Comparison of ENCODE assay signal across 8 mouse cellular contexts in the genomic region with DNA sequence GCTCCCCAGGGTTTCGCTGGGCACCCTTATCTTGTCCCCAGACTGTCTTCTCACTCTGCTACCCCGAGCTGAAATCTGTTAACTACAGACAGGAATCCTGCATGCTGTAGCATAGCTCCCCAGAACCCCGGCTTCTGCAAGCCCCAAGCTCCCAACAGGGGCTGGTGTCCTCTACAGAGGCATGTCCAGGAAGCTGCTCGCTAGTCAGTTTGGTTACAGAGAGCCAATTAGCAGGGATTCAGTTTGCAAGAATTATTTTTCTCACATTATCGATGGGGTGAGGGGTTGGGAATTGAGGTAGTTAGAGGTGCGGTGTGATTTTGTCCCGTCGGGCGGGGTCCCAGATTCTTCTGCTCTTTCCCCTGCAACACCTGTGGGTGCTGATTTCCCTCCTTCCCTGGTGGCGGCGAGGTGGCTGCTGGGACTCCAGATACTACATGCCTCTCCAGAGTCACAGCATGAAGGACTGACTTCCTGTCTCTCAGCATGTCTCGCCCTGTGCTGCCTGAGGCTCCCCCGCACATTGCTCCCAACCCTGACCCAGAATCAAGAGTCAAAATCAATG. TPM values are rescaled to one million over a fixed set of nuclear protein-coding genes. Genes with fewer than 3 reads are reported as not detected.
A peak's percentile ranks its signal among the peaks of the same experiment; 100 is the strongest.
DNase-seq lines count a peak whose midpoint lies in the region; ATAC-seq and TF ChIP-seq lines count a peak whose summit lies in the region.

No protein-coding gene starts in this region.

- intact Hi-C loops in heart, postnatal 36 days (cut with DNase I): no loop called here

- WGBS in heart, embryonic 12.5 days: 15% methylated on average over 13 of the region's 13 CpGs
- 11% methylated on average over 13 of the region's 13 CpGs for WGBS in intestine, embryonic 15.5 days
- WGBS in liver, postnatal 0 days (ENCODE audit: insufficient replicate concordance): 13% methylated on average over 13 of the region's 13 CpGs
- WGBS in neural tube, embryonic 13.5 days: 26% methylated on average over 13 of the region's 13 CpGs

- no peaks in the 10 kb centered on the region for H3K9me3 ChIP-seq in heart, embryonic 12.5 days (replicated peaks)
- no peaks in the 10 kb centered on the region for H3K9me3 ChIP-seq in intestine, embryonic 15.5 days
- no peaks in the 10 kb centered on the region for H3K9me3 ChIP-seq in liver, postnatal 0 days (ENCODE audit: low read length)
- H3K9me3 ChIP-seq in neural tube, embryonic 13.5 days: no peaks in the 10 kb centered on the region

- no peaks in the 10 kb centered on the region for H3K27me3 ChIP-seq in heart, embryonic 12.5 days (replicated peaks)
- H3K27me3 ChIP-seq in intestine, embryonic 15.5 days (replicated peaks): no peaks in the 10 kb centered on the region
- no peaks in the 10 kb centered on the region for H3K27me3 ChIP-seq in liver, postnatal 0 days (ENCODE audit: insufficient read depth, low read length)
- H3K27me3 ChIP-seq in neural tube, embryonic 13.5 days: no peaks in the 10 kb centered on the region

- H3K36me3 ChIP-seq in heart, embryonic 12.5 days: no peaks in the 10 kb centered on the region
- no peaks in the 10 kb centered on the region for H3K36me3 ChIP-seq in intestine, embryonic 15.5 days
- H3K36me3 ChIP-seq in liver, postnatal 0 days (replicated peaks; ENCODE audit: insufficient read depth, low read length): no peaks in the 10 kb centered on the region
- H3K36me3 ChIP-seq in neural tube, embryonic 13.5 days: no peaks in the 10 kb centered on the region

- peak overlapping the region; percentile 100 for H3K27ac ChIP-seq in heart, embryonic 12.5 days (ENCODE audit: poor library complexity, severe bottlenecking)
- peak overlapping the region; percentile 99 for H3K27ac ChIP-seq in intestine, embryonic 15.5 days
- H3K27ac ChIP-seq in liver, postnatal 0 days (ENCODE audit: low read depth): peak overlapping the region; percentile 76
- peak overlapping the region; percentile 99 for H3K27ac ChIP-seq in neural tube, embryonic 13.5 days (replicated peaks)

- TF ChIP-seq EP300 in liver, postnatal 0 days (IDR thresholded peaks at IDR 0.05; ENCODE audit: low read depth): no peak

- peak; percentile 37 for ATAC-seq in heart, embryonic 12.5 days (ENCODE audit: insufficient number of reproducible peaks, low FRiP score)
- peak; percentile 28; the same call in 1 of the 2 replicates for ATAC-seq in erythroblast, adult 5-6 weeks (replicated peaks; ENCODE audit: low FRiP score, poor library complexity, severe bottlenecking)
- peak; percentile 46; the same call in 1 of the 2 replicates for ATAC-seq in intestine, embryonic 15.5 days
- ATAC-seq in liver, postnatal 0 days: peak; percentile 26
- ATAC-seq in neural tube, embryonic 13.5 days (ENCODE audit: low read depth): peak; percentile 8; the same call in 1 of the 2 replicates
- ATAC-seq in frontal cortex, adult (ENCODE audit: low TSS enrichment): no peak

- H3K9ac ChIP-seq in heart, embryonic 12.5 days: peak overlapping the region; percentile 82
- H3K9ac ChIP-seq in intestine, embryonic 15.5 days: peak overlapping the region; percentile 89
- H3K9ac ChIP-seq in liver, postnatal 0 days (replicated peaks): peak overlapping the region; percentile 55
- peak overlapping the region; percentile 90 for H3K9ac ChIP-seq in neural tube, embryonic 13.5 days

- no peak for TF ChIP-seq CTCF in liver, postnatal 0 days (IDR thresholded peaks at IDR 0.05; ENCODE audit: low read depth)

- peak overlapping the region; percentile 97 for H3K4me2 ChIP-seq in heart, embryonic 12.5 days
- peak overlapping the region; percentile 93 for H3K4me2 ChIP-seq in intestine, embryonic 15.5 days (replicated peaks)
- peak overlapping the region; percentile 78 for H3K4me2 ChIP-seq in liver, postnatal 0 days (ENCODE audit: low read depth, low read length)
- H3K4me2 ChIP-seq in neural tube, embryonic 13.5 days: peak overlapping the region; percentile 92

- H3K4me3 ChIP-seq in heart, embryonic 12.5 days: peak overlapping the region; percentile 52
- peak overlapping the region; percentile 53 for H3K4me3 ChIP-seq in intestine, embryonic 15.5 days (replicated peaks)
- H3K4me3 ChIP-seq in liver, postnatal 0 days (ENCODE audit: low read depth, low read length): peak overlapping the region; percentile 47
- peak overlapping the region; percentile 51 for H3K4me3 ChIP-seq in neural tube, embryonic 13.5 days

- DNase-seq in heart, postnatal 36 days: no peak
- peak; percentile 33 for DNase-seq in liver, postnatal 0 days
- DNase-seq in frontal cortex, postnatal 14 days (ENCODE audit: low spot score in 2 of 2): no peak

- peaks cover 31% of the 10 kb centered on the region for H3K4me1 ChIP-seq in heart, embryonic 12.5 days (replicated peaks)
- peaks cover 12% of the 10 kb centered on the region for H3K4me1 ChIP-seq in intestine, embryonic 15.5 days (replicated peaks)
- H3K4me1 ChIP-seq in liver, postnatal 0 days (ENCODE audit: insufficient read depth): peaks cover 17% of the 10 kb centered on the region
- peaks cover 36% of the 10 kb centered on the region for H3K4me1 ChIP-seq in neural tube, embryonic 13.5 days (replicated peaks)

RNA-seq across cellular contexts. Expression of a gene that starts 31.6 kb away (rescaled TPM):
- 1,404 and 1,426 TPM in 2 replicates for polyA plus RNA-seq in heart, embryonic 12.5 days (2016; fragmentation: Nextera tagmentation; extraction: Ambion mirVana)
- 100 to 1,000 TPM; 218 to 338 TPM for total RNA-seq in heart, postnatal 36 days (2021)
- 637 and 655 TPM in 2 replicates for total RNA-seq in erythroblast, adult 5-6 weeks (2015; ENCODE audit: low replicate concordance)
- 301 and 341 TPM in 2 replicates for total RNA-seq in erythroblast, adult 5-6 weeks (2017; ENCODE audit: low replicate concordance)
- 2,607 and 2,658 TPM in 2 replicates for polyA plus RNA-seq in intestine, embryonic 15.5 days (2015; fragmentation: Nextera tagmentation; extraction: Ambion mirVana)
- polyA plus RNA-seq in liver, postnatal 0 days (2015; fragmentation: Nextera tagmentation; extraction: Ambion mirVana): 463 and 498 TPM in 2 replicates
- polyA plus RNA-seq in neural tube, embryonic 13.5 days (2015; fragmentation: Nextera tagmentation; extraction: Ambion mirVana): 3,932 and 3,979 TPM in 2 replicates

RNA-seq across cellular contexts. Expression of a gene that starts 44.6 kb away (rescaled TPM):
- 0.17 and 0.63 TPM in 2 replicates for polyA plus RNA-seq in heart, embryonic 12.5 days (2016; fragmentation: Nextera tagmentation; extraction: Ambion mirVana)
- not detected for total RNA-seq in heart, postnatal 36 days (2021)
- not detected in 2 replicates for total RNA-seq in erythroblast, adult 5-6 weeks (2015; ENCODE audit: low replicate concordance)
- total RNA-seq in erythroblast, adult 5-6 weeks (2017; ENCODE audit: low replicate concordance): not detected in 2 replicates
- polyA plus RNA-seq in intestine, embryonic 15.5 days (2015; fragmentation: Nextera tagmentation; extraction: Ambion mirVana): 0.18 TPM in 1 of 2 replicates, not detected in the other
- polyA plus RNA-seq in liver, postnatal 0 days (2015; fragmentation: Nextera tagmentation; extraction: Ambion mirVana): not detected in 2 replicates
- polyA plus RNA-seq in neural tube, embryonic 13.5 days (2015; fragmentation: Nextera tagmentation; extraction: Ambion mirVana): 1.3 and 1.5 TPM in 2 replicates
